Comparison of ENCODE assay signal across 9 mouse cellular contexts in the genomic region with DNA sequence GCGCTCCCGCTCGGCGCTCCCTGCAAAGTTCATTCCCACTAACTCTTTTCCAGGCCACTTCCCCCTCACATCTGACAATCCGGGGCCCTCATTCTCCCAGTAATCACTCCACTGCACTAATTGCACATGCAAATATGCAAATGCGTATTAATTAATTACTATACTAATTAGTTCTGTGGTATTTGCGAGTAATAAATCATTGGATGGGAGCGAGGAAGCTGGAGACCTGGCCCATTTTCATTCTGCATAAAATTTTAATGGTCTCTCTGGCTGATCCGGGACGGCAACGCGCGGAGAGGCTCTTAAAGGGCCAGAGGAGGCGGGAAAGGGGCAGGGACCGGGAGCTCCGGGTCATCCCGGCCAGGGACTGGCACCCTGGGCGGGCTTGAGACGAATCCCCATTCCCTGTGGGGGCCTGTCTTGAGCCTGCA. TPM values are rescaled to one million over a fixed set of nuclear protein-coding genes. Genes with fewer than 3 reads are reported as not detected.
DNase-seq lines count a peak whose midpoint lies in the region; ATAC-seq and TF ChIP-seq lines count a peak whose summit lies in the region.
"Had no signal": no experiment of that assay in that cellular context is flagged by ENCODE, and none has a peak within 500 bp of the region (broad histone marks: within the 10 kb centered on the region; RNA-seq: fewer than 3 reads in every experiment).

No protein-coding gene starts in this region.

- TF ChIP-seq CTCF in thymus, adult 2 months (IDR thresholded peaks at IDR 0.05; ENCODE audit: borderline replicate concordance, control insufficient read depth, extremely low read depth, insufficient read depth, low read length, poor library complexity), result no peak

- peaks cover 41% of the 10 kb centered on the region for H3K4me1 ChIP-seq in intestine, embryonic 16.5 days (ENCODE audit: control insufficient read depth, insufficient read depth, low read length)
- peaks cover 11% of the 10 kb centered on the region for H3K4me1 ChIP-seq in thymus, adult 2 months (replicated peaks; ENCODE audit: control insufficient read depth, insufficient read depth, low read length)

- ATAC-seq in intestine, embryonic 16.5 days, result no peak

- peak; percentile 52 to 75 for DNase-seq in layer of hippocampus, postnatal 14 days (ENCODE audit: low spot score in 2 of 2)
- DNase-seq in layer of hippocampus, adult 8-10 months (ENCODE audit: low spot score in 2 of 2), result no peak
- DNase-seq in cerebellum, postnatal 25 days, result peak; percentile 73 to 75
- DNase-seq in neural tube, embryonic 10.5 days (ENCODE audit: extremely low spot score, low spot score), result peak; percentile 44
- DNase-seq in gastrocnemius, adult 8-10 months (ENCODE audit: low spot score in 2 of 2), result no peak
- no peak for DNase-seq in thymus, adult 2 months
- no peak for DNase-seq in yolk sac, embryonic 10.5 days (ENCODE audit: low spot score)

- H3K9ac ChIP-seq in intestine, embryonic 16.5 days (ENCODE audit: low read depth, low read length), result peak overlapping the region; percentile 64

- TF ChIP-seq POLR2A in thymus, adult 2 months (IDR thresholded peaks at IDR 0.05; ENCODE audit: control insufficient read depth, extremely low read depth, insufficient read depth, low read length, poor library complexity), result no peak

- WGBS in intestine, embryonic 16.5 days, result under 1% methylated on average over 19 of the region's 19 CpGs
- WGBS in thymus, adult 2 months, result 5% methylated on average over 19 of the region's 19 CpGs

- peak overlapping the region; percentile 61 for H3K4me3 ChIP-seq in intestine, embryonic 16.5 days (ENCODE audit: low read length)
- no peak overlapping the region for H3K4me3 ChIP-seq in thymus, adult 2 months (ENCODE audit: control insufficient read depth, insufficient read depth, low read length)

- H3K9me3 ChIP-seq in intestine, embryonic 16.5 days (ENCODE audit: control insufficient read depth, low read length), result no peaks in the 10 kb centered on the region

- H3K36me3 ChIP-seq in intestine, embryonic 16.5 days (ENCODE audit: control insufficient read depth, insufficient read depth, low read length), result no peaks in the 10 kb centered on the region
- H3K36me3 ChIP-seq in thymus, adult 2 months (ENCODE audit: control insufficient read depth, insufficient read depth, low read length), result no peaks in the 10 kb centered on the region

- peak overlapping the region; percentile 99 for H3K4me2 ChIP-seq in intestine, embryonic 16.5 days (ENCODE audit: low read depth, low read length)

- no peak overlapping the region for H3K27ac ChIP-seq in intestine, embryonic 16.5 days (ENCODE audit: low read length)
- no peak overlapping the region for H3K27ac ChIP-seq in thymus, adult 2 months (ENCODE audit: control insufficient read depth, insufficient read depth, low read length)

- peaks cover 74% of the 10 kb centered on the region for H3K27me3 ChIP-seq in intestine, embryonic 16.5 days (replicated peaks; ENCODE audit: control insufficient read depth, insufficient read depth, low read length)
- peaks cover 36% of the 10 kb centered on the region for H3K27me3 ChIP-seq in thymus, adult 2 months (ENCODE audit: control insufficient read depth, insufficient read depth, low read length)

RNA-seq across cellular contexts. Expression of a gene that starts 9.1 kb away (rescaled TPM):
- 10 to 100 TPM; 33.6 to 46.7 TPM for total RNA-seq in layer of hippocampus, postnatal 14 days (2021)
- total RNA-seq in layer of hippocampus, adult 8-10 months (2022), result 10 to 100 TPM; 52.5 to 55.9 (median 53.3) TPM
- 91.7 and 92.3 TPM in 2 replicates for polyA plus RNA-seq in intestine, embryonic 16.5 days (2015; fragmentation: Nextera tagmentation; extraction: Ambion mirVana)
- total RNA-seq in gastrocnemius, adult 8-10 months (2022), result under 1 TPM in 3 of 4 experiments, not detected in 1; 0.27 to 0.90 (median 0.44) TPM
- polyA plus RNA-seq in thymus, adult 2 months (2012; rRNA removed), result 5.9 and 11.5 TPM in 2 replicates

RNA-seq across cellular contexts. Expression of a gene that starts 9.6 kb away (rescaled TPM):
- 100 to 1,000 TPM; 113 to 124 TPM for total RNA-seq in layer of hippocampus, postnatal 14 days (2021)
- 100 to 1,000 TPM; 124 to 133 (median 129) TPM for total RNA-seq in layer of hippocampus, adult 8-10 months (2022)
- 0.05 TPM in 1 of 2 replicates, not detected in the other for polyA plus RNA-seq in intestine, embryonic 16.5 days (2015; fragmentation: Nextera tagmentation; extraction: Ambion mirVana)
- total RNA-seq in gastrocnemius, adult 8-10 months (2022), result not detected
- polyA plus RNA-seq in thymus, adult 2 months (2012; rRNA removed), result 0.12 and 0.22 TPM in 2 replicates
- total RNA-seq: adrenal gland, adult 18-20 months had no signal

RNA-seq across cellular contexts. Expression of a gene that starts 19.1 kb away (rescaled TPM):
- total RNA-seq in layer of hippocampus, postnatal 14 days (2021), result 10 to 100 TPM; 22.6 to 24.8 TPM
- total RNA-seq in layer of hippocampus, adult 8-10 months (2022), result 10 to 100 TPM; 35.5 to 41.0 (median 36.5) TPM
- 44.8 and 44.9 TPM in 2 replicates for polyA plus RNA-seq in intestine, embryonic 16.5 days (2015; fragmentation: Nextera tagmentation; extraction: Ambion mirVana)
- 10 to 100 TPM; 12.0 to 18.2 (median 13.9) TPM for total RNA-seq in gastrocnemius, adult 8-10 months (2022)
- 260 and 271 TPM in 2 replicates for polyA plus RNA-seq in thymus, adult 2 months (2012; rRNA removed)

RNA-seq across cellular contexts. Expression of a gene that starts 44.5 kb away (rescaled TPM):
- total RNA-seq in layer of hippocampus, postnatal 14 days (2021), result 1 to 10 TPM in 1 of 2 experiments, under 1 TPM in 1; 0.94 to 1.3 TPM
- total RNA-seq in layer of hippocampus, adult 8-10 months (2022), result 10 to 100 TPM in 2 of 4 experiments, 1 to 10 TPM in 2; 1.2 to 15.3 (median 8.3) TPM
- 0.28 TPM in 1 of 2 replicates, not detected in the other for polyA plus RNA-seq in intestine, embryonic 16.5 days (2015; fragmentation: Nextera tagmentation; extraction: Ambion mirVana)
- 1,000 to 10,000 TPM; 3,817 to 5,138 (median 4,616) TPM for total RNA-seq in gastrocnemius, adult 8-10 months (2022)
- polyA plus RNA-seq in thymus, adult 2 months (2012; rRNA removed), result 9.9 and 83.8 TPM in 2 replicates

RNA-seq across cellular contexts. Expression of a gene that starts 47.2 kb away (rescaled TPM):
- total RNA-seq in layer of hippocampus, postnatal 14 days (2021), result under 1 TPM; 0.28 to 0.38 TPM
- 1 to 10 TPM in 2 of 4 experiments, under 1 TPM in 1, not detected in 1; 0.37 to 1.5 (median 1.3) TPM for total RNA-seq in layer of hippocampus, adult 8-10 months (2022)
- polyA plus RNA-seq in intestine, embryonic 16.5 days (2015; fragmentation: Nextera tagmentation; extraction: Ambion mirVana), result 0.16 TPM in 1 of 2 replicates, not detected in the other
- total RNA-seq in gastrocnemius, adult 8-10 months (2022), result 1 to 10 TPM; 2.7 to 6.6 (median 3.8) TPM
- 0.77 and 1.3 TPM in 2 replicates for polyA plus RNA-seq in thymus, adult 2 months (2012; rRNA removed)

Comparison
In these comparisons a context has a peak if more than half of its experiments do, and no peak if none do; other contexts are left out.
1. DNase-seq: peak in layer of hippocampus, postnatal 14 days (2 of 2), cerebellum, postnatal 25 days (2 of 2) and neural tube, embryonic 10.5 days (single experiment); none in layer of hippocampus, adult 8-10 months (0 of 2), gastrocnemius, adult 8-10 months (0 of 2), thymus, adult 2 months (single experiment) and yolk sac, embryonic 10.5 days (single experiment).
2. RNA of a gene that starts 9.1 kb away (total RNA-seq): 52.5 to 55.9 TPM in layer of hippocampus, adult 8-10 months and 33.6 to 46.7 TPM in layer of hippocampus, postnatal 14 days; 0.27 to 0.90 TPM in gastrocnemius, adult 8-10 months; every median in the first group is over 10 times any median in the second.
3. RNA of a gene that starts 9.6 kb away (total RNA-seq): 124 to 133 TPM in layer of hippocampus, adult 8-10 months and 113 to 124 TPM in layer of hippocampus, postnatal 14 days; not detected in gastrocnemius, adult 8-10 months; every median in the first group is over 100 times any median in the second.